Mouse (Mus musculus): ENCODE measurements around the gene Vmn1r220. TPM values are rescaled to one million over a fixed set of nuclear protein-coding genes. Genes with fewer than 3 reads are reported as not detected.
"Not testable (repeated sequence)": the region's sequence is repeated elsewhere in the genome, so short reads cannot be mapped to it uniquely, and the experiment has no call there.

Gene Vmn1r220
- not detected in 2 replicates for polyA plus RNA-seq (2015; fragmentation: Nextera tagmentation; extraction: Ambion mirVana)

GRCm38 (mm10) chr13:23187875-23188274 lies at the start of gene Vmn1r220:
Vmn1r220 (minus strand) TSS chr13:23187975.
- no peak for ATAC-seq (replicated peaks; ENCODE audit: low FRiP score)
- Histone ChIP-seq H3K9ac (no peak within 1 kb of the TSS), H3K36me3 (no peaks in the 10 kb centered on the region), H3K27me3 (no peaks in the 10 kb centered on the region), H3K4me2 (no peak within 1 kb of the TSS), H3K4me3 (replicated peaks) (no peak within 1 kb of the TSS), H3K4me1 (no peaks in the 10 kb centered on the region), H3K9me3 (replicated peaks) (no peaks in the 10 kb centered on the region), H3K27ac (no peak within 1 kb of the TSS)
- WGBS: 89% methylated on average over 2 of the region's 2 CpGs

- H3K9ac ChIP-seq; ATAC-seq (replicated peaks; ENCODE audit: low FRiP score); H3K4me3 ChIP-seq (replicated peaks); H3K4me2 ChIP-seq; H3K9me3 ChIP-seq (replicated peaks); H3K4me1 ChIP-seq; H3K27ac ChIP-seq; H3K36me3 ChIP-seq; H3K27me3 ChIP-seq: not testable (repeated sequence)
Observed at GRCm38 (mm10) chr13:23235847-23236246, 48.1 kb upstream of the Vmn1r220 start, which contains the start of gene Vmn1r222. Vmn1r222 (minus strand) TSS chr13:23235947.

GRCm38 (mm10) chr13:23213827-23214226 lies 26.1 kb upstream of the Vmn1r220 start, which contains the start of gene Vmn1r221:
Vmn1r221 (plus strand) TSS chr13:23214127.
- not testable (repeated sequence) for H3K4me1 ChIP-seq; ATAC-seq (replicated peaks; ENCODE audit: low FRiP score); H3K36me3 ChIP-seq; H3K4me2 ChIP-seq; H3K4me3 ChIP-seq (replicated peaks); H3K9me3 ChIP-seq (replicated peaks); H3K27ac ChIP-seq; H3K9ac ChIP-seq; H3K27me3 ChIP-seq
- 89% methylated on average over 2 of the region's 2 CpGs for WGBS

- not testable (repeated sequence) for H3K36me3 ChIP-seq; H3K27ac ChIP-seq; H3K4me2 ChIP-seq; H3K27me3 ChIP-seq; H3K9me3 ChIP-seq (replicated peaks); H3K9ac ChIP-seq; H3K4me1 ChIP-seq; H3K4me3 ChIP-seq (replicated peaks); ATAC-seq (replicated peaks; ENCODE audit: low FRiP score)
- WGBS: 81% methylated on average over 1 of the region's 1 CpGs
Observed at GRCm38 (mm10) chr13:23203885-23204284, 16.1 kb upstream of the Vmn1r220 start.

- H3K27me3 ChIP-seq; H3K27ac ChIP-seq; H3K4me3 ChIP-seq (replicated peaks); H3K4me1 ChIP-seq; H3K4me2 ChIP-seq; H3K9me3 ChIP-seq (replicated peaks); H3K9ac ChIP-seq; H3K36me3 ChIP-seq; ATAC-seq (replicated peaks; ENCODE audit: low FRiP score): not testable (repeated sequence)
- 89% methylated on average over 4 of the region's 4 CpGs for WGBS
Observed at GRCm38 (mm10) chr13:23166471-23166870, 21.3 kb downstream of the Vmn1r220 start.

GRCm38 (mm10) chr13:23159012-23159411 lies 28.8 kb downstream of the Vmn1r220 start, which contains the start of gene Vmn1r219:
Vmn1r219 (plus strand) TSS chr13:23159312.
- no peaks in the 10 kb centered on the region for H3K27me3 ChIP-seq
- WGBS: 81% methylated on average over 4 of the region's 4 CpGs
- ATAC-seq (replicated peaks; ENCODE audit: low FRiP score): no peak
- no peak within 1 kb of the TSS for H3K27ac ChIP-seq
- H3K4me1 ChIP-seq: no peaks in the 10 kb centered on the region
- no peak within 1 kb of the TSS for H3K4me3 ChIP-seq (replicated peaks)
- no peak within 1 kb of the TSS for H3K9ac ChIP-seq
- no peaks in the 10 kb centered on the region for H3K36me3 ChIP-seq
- H3K4me2 ChIP-seq: no peak within 1 kb of the TSS
- no peaks in the 10 kb centered on the region for H3K9me3 ChIP-seq (replicated peaks)

GRCm38 (mm10) chr13:23157848-23158247 lies 29.9 kb downstream of the Vmn1r220 start:
- no peak for ATAC-seq (replicated peaks; ENCODE audit: low FRiP score)
- H3K4me3 ChIP-seq (replicated peaks): no peak overlapping the region
- H3K27ac ChIP-seq: no peak overlapping the region
- H3K9ac ChIP-seq: no peak overlapping the region
- H3K9me3 ChIP-seq (replicated peaks): no peaks in the 10 kb centered on the region
- H3K4me2 ChIP-seq: no peak overlapping the region
- H3K36me3 ChIP-seq: no peaks in the 10 kb centered on the region
- H3K4me1 ChIP-seq: no peaks in the 10 kb centered on the region
- 79% methylated on average over 3 of the region's 3 CpGs for WGBS
- no peaks in the 10 kb centered on the region for H3K27me3 ChIP-seq

GRCm38 (mm10) chr13:23138880-23139279 lies 48.9 kb downstream of the Vmn1r220 start:
- H3K27ac ChIP-seq: no peak overlapping the region
- ATAC-seq (replicated peaks; ENCODE audit: low FRiP score): no peak
- H3K4me3 ChIP-seq (replicated peaks): no peak overlapping the region
- no peak overlapping the region for H3K9ac ChIP-seq
- no peak overlapping the region for H3K4me2 ChIP-seq
- H3K36me3 ChIP-seq: no peaks in the 10 kb centered on the region
- H3K27me3 ChIP-seq: no peaks in the 10 kb centered on the region
- H3K9me3 ChIP-seq (replicated peaks): no peaks in the 10 kb centered on the region
- no peaks in the 10 kb centered on the region for H3K4me1 ChIP-seq
- 91% methylated on average over 2 of the region's 2 CpGs for WGBS

GRCm38 (mm10) chr13:23133501-23133900 lies 54.3 kb downstream of the Vmn1r220 start:
- Histone ChIP-seq H3K9me3 (replicated peaks) (no peaks in the 10 kb centered on the region), H3K4me1 (no peaks in the 10 kb centered on the region), H3K27me3 (no peaks in the 10 kb centered on the region), H3K4me2 (no peak overlapping the region), H3K27ac (no peak overlapping the region), H3K4me3 (replicated peaks) (no peak overlapping the region), H3K36me3 (no peaks in the 10 kb centered on the region), H3K9ac (no peak overlapping the region)
- no peak for ATAC-seq (replicated peaks; ENCODE audit: low FRiP score)
- 62% methylated on average over 1 of the region's 1 CpGs for WGBS

GRCm38 (mm10) chr13:23133099-23133498 lies 54.7 kb downstream of the Vmn1r220 start, which contains the start of gene Vmn1r218:
Vmn1r218 (plus strand) TSS chr13:23133155.
- Histone ChIP-seq H3K9me3 (replicated peaks) (no peaks in the 10 kb centered on the region), H3K27me3 (no peaks in the 10 kb centered on the region), H3K36me3 (no peaks in the 10 kb centered on the region), H3K4me1 (no peaks in the 10 kb centered on the region), H3K4me3 (replicated peaks) (no peak within 1 kb of the TSS), H3K27ac (no peak within 1 kb of the TSS), H3K4me2 (no peak within 1 kb of the TSS), H3K9ac (no peak within 1 kb of the TSS)
- WGBS: 72% methylated on average over 3 of the region's 3 CpGs
- no peak for ATAC-seq (replicated peaks; ENCODE audit: low FRiP score)

Other genes starting within 250 kb of the Vmn1r220 start
- not detected in 2 replicates for gene Vmn1r213, start 180.3 kb downstream of the Vmn1r220 start, polyA plus RNA-seq (2015; fragmentation: Nextera tagmentation; extraction: Ambion mirVana)
- not detected in 2 replicates for gene Vmn1r214, start 157.6 kb downstream of the Vmn1r220 start, polyA plus RNA-seq (2015; fragmentation: Nextera tagmentation; extraction: Ambion mirVana)
- gene Vmn1r215, start 120.0 kb downstream of the Vmn1r220 start, polyA plus RNA-seq (2015; fragmentation: Nextera tagmentation; extraction: Ambion mirVana): not detected in 2 replicates
- gene Vmn1r217, start 69.7 kb downstream of the Vmn1r220 start, polyA plus RNA-seq (2015; fragmentation: Nextera tagmentation; extraction: Ambion mirVana): not detected in 2 replicates
- not detected in 2 replicates for gene Vmn1r218, start 54.8 kb downstream of the Vmn1r220 start, polyA plus RNA-seq (2015; fragmentation: Nextera tagmentation; extraction: Ambion mirVana)
- gene Vmn1r219, start 28.7 kb downstream of the Vmn1r220 start, polyA plus RNA-seq (2015; fragmentation: Nextera tagmentation; extraction: Ambion mirVana): not detected in 2 replicates
- gene Vmn1r221, start 26.2 kb upstream of the Vmn1r220 start, polyA plus RNA-seq (2015; fragmentation: Nextera tagmentation; extraction: Ambion mirVana): not detected in 2 replicates
- not detected in 2 replicates for gene Vmn1r222, start 48.0 kb upstream of the Vmn1r220 start, polyA plus RNA-seq (2015; fragmentation: Nextera tagmentation; extraction: Ambion mirVana)
- not detected in 2 replicates for gene Vmn1r223, start 59.2 kb upstream of the Vmn1r220 start, polyA plus RNA-seq (2015; fragmentation: Nextera tagmentation; extraction: Ambion mirVana)
- gene Zfp322a, start 181.2 kb upstream of the Vmn1r220 start, polyA plus RNA-seq (2015; fragmentation: Nextera tagmentation; extraction: Ambion mirVana): 48.8 and 48.9 TPM in 2 replicates
- gene Abt1, start 235.9 kb upstream of the Vmn1r220 start, polyA plus RNA-seq (2015; fragmentation: Nextera tagmentation; extraction: Ambion mirVana): 13.5 and 13.7 TPM in 2 replicates

Data from kidney, embryonic 15.5 days (tissue).